8 mouse cellular contexts compared by ENCODE assay signal in genomic region chr12:81915176-81915950, GRCm38 (mm10). TPM values are rescaled to one million over a fixed set of nuclear protein-coding genes. Genes with fewer than 3 reads are reported as not detected.
DNase-seq lines count a peak whose midpoint lies in the region; ATAC-seq lines count a peak whose summit lies in the region.

No protein-coding gene starts in this region.

- H3K36me3 ChIP-seq in heart, embryonic 12.5 days: peaks cover 37% of the 10 kb centered on the region
- no peaks in the 10 kb centered on the region; the same call in 1 of the 2 replicates for H3K36me3 ChIP-seq in forebrain, embryonic 11.5 days (ENCODE audit: control insufficient read depth, insufficient read depth, low read length)

- DNase-seq in heart, adult 18-20 months: peak; percentile 76 to 89
- DNase-seq in brain, adult 2 months (ENCODE audit: low read depth, low spot score): peak; percentile 91
- DNase-seq in forebrain, embryonic 11.5 days (ENCODE audit: low spot score): peak; percentile 81
- DNase-seq in layer of hippocampus, postnatal 10 days (ENCODE audit: low spot score in 2 of 2): peak; percentile 78 to 82
- DNase-seq in spleen, adult 18-20 months: peak; percentile 41 to 70

- no peak overlapping the region for H3K4me3 ChIP-seq in heart, embryonic 12.5 days
- no peak overlapping the region for H3K4me3 ChIP-seq in forebrain, embryonic 11.5 days (ENCODE audit: low read depth, low read length)

- no peak overlapping the region for H3K27ac ChIP-seq in heart, embryonic 12.5 days (ENCODE audit: poor library complexity, severe bottlenecking)
- no peak overlapping the region for H3K27ac ChIP-seq in forebrain, embryonic 11.5 days (ENCODE audit: low read depth, low read length)

- 48% methylated on average over 2 of the region's 2 CpGs for WGBS in heart, embryonic 12.5 days
- WGBS in forebrain, embryonic 11.5 days: 60% methylated on average over 2 of the region's 2 CpGs

- no peak overlapping the region for H3K4me2 ChIP-seq in heart, embryonic 12.5 days
- H3K4me2 ChIP-seq in forebrain, embryonic 11.5 days (ENCODE audit: low read depth, low read length, severe bottlenecking): no peak overlapping the region

- H3K4me1 ChIP-seq in heart, embryonic 12.5 days (replicated peaks): no peaks in the 10 kb centered on the region; the same call in 1 of the 2 replicates
- no peaks in the 10 kb centered on the region for H3K4me1 ChIP-seq in forebrain, embryonic 11.5 days (replicated peaks; ENCODE audit: control insufficient read depth, insufficient read depth, low read length)

- no peak for ATAC-seq in heart, embryonic 12.5 days (ENCODE audit: insufficient number of reproducible peaks, low FRiP score)
- no peak; the same call in 1 of the 2 replicates for ATAC-seq in forebrain, embryonic 11.5 days (replicated peaks; ENCODE audit: low FRiP score)
- ATAC-seq in hematopoietic stem cell, adult 5-6 weeks (replicated peaks in 1 of 2; ENCODE audit: insufficient read depth in 1 of 2, low FRiP score in 2 of 2, low TSS enrichment in 1 of 2, low read depth in 1 of 2, poor library complexity in 2 of 2, severe bottlenecking in 2 of 2): peak; percentile 85 to 89
- ATAC-seq in megakaryocyte-erythroid progenitor cell, adult 5-6 weeks (replicated peaks; ENCODE audit: low FRiP score, low TSS enrichment, poor library complexity, severe bottlenecking): peak; percentile 95

- H3K27me3 ChIP-seq in heart, embryonic 12.5 days (replicated peaks): no peaks in the 10 kb centered on the region
- no peaks in the 10 kb centered on the region for H3K27me3 ChIP-seq in forebrain, embryonic 11.5 days (ENCODE audit: control insufficient read depth, insufficient read depth, low read length)

- no peaks in the 10 kb centered on the region for H3K9me3 ChIP-seq in heart, embryonic 12.5 days (replicated peaks)
- no peaks in the 10 kb centered on the region for H3K9me3 ChIP-seq in forebrain, embryonic 11.5 days (ENCODE audit: control insufficient read depth, low read length)

- no peak overlapping the region for H3K9ac ChIP-seq in heart, embryonic 12.5 days
- no peak overlapping the region for H3K9ac ChIP-seq in forebrain, embryonic 11.5 days (ENCODE audit: low read length)

RNA-seq across cellular contexts. Expression of gene Pcnx, which starts 55.5 kb away (rescaled TPM):
- 10 to 100 TPM; 59.0 to 63.6 TPM for total RNA-seq in heart, adult 18-20 months (2021)
- 17.8 and 19.1 TPM in 2 replicates for polyA plus RNA-seq in heart, embryonic 12.5 days (2016; fragmentation: Nextera tagmentation; extraction: Ambion mirVana)
- polyA plus RNA-seq in forebrain, embryonic 11.5 days (2014; fragmentation: Nextera tagmentation; extraction: Ambion mirVana): 14.6 and 14.8 TPM in 2 replicates
- 12.1 and 15.1 TPM in 2 replicates for total RNA-seq in hematopoietic stem cell, adult 5-6 weeks (2017)
- total RNA-seq in layer of hippocampus, postnatal 10 days (2021): 100 to 1,000 TPM; 108 to 132 TPM
- 16.3 and 33.8 TPM in 2 replicates for total RNA-seq in megakaryocyte-erythroid progenitor cell, adult 5-6 weeks (2014; fragmentation: Nextera tagmentation)
- 3.9 and 6.4 TPM in 2 replicates for total RNA-seq in megakaryocyte-erythroid progenitor cell, adult 5-6 weeks (2017)

Comparison
In these comparisons a context has a peak if more than half of its experiments do, and no peak if none do; other contexts are left out.
1. ATAC-seq: peak in hematopoietic stem cell, adult 5-6 weeks (2 of 2) and megakaryocyte-erythroid progenitor cell, adult 5-6 weeks (single experiment); none in heart, embryonic 12.5 days (single experiment) and forebrain, embryonic 11.5 days (single experiment).
2. Peak in every context shown above with its lines, with median percentiles within 50 percentile points of each other: DNase-seq.